Mouse (Mus musculus) stomach, adult 2 months (tissue): ENCODE data around the gene Cx3cl1. TPM values are rescaled to one million over a fixed set of nuclear protein-coding genes. Genes with fewer than 3 reads are reported as not detected.

Experiments
- polyA plus RNA-seq: library from polyadenylated mRNA; depleted of rRNA; stranded (reverse); fragments of >200 nt; gene quantifications from 2 replicates; pipeline ENCODE4 v1.2.3, GENCODE M21; 2012; rRNA removed

The Cx3cl1 gene
- 24.9 and 32.0 TPM in 2 replicates for polyA plus RNA-seq

DNA sequence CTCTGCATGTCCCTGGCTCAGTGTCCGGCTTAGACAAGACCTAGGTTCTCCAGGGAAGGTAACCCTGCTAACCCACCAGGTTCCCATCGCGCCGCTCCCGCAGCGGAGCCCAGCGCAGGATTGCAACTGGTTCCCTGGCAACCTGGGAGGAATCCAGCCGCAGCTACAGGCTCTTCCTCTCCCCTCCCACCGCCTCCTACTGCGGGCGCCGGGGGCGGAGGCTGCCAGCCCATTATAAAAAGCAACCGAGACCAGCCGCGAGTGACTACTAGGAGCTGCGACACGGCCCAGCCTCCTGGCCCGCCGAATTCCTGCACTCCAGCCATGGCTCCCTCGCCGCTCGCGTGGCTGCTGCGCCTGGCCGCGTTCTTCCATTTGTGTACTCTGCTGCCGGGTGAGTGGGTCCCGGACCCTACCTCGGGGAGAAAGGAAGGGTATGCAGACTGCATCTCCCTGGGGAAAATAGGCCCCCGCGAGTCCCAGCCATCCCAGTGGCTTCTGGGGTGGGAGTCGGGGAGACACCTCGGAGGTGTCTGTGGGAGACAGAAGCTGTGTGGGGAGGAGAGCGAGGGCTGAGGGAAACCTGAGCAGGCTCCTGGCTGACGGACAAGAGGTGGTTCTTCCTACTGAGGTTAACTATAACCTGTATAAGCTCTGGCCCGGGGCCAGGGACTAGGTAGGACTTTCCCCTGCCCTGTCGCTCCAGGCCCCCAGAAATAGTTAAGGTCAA, at the start of gene Cx3cl1:
Gene Cx3cl1 (plus strand): TSS at position 69 of the 730 bp plus-strand sequence.

DNA sequence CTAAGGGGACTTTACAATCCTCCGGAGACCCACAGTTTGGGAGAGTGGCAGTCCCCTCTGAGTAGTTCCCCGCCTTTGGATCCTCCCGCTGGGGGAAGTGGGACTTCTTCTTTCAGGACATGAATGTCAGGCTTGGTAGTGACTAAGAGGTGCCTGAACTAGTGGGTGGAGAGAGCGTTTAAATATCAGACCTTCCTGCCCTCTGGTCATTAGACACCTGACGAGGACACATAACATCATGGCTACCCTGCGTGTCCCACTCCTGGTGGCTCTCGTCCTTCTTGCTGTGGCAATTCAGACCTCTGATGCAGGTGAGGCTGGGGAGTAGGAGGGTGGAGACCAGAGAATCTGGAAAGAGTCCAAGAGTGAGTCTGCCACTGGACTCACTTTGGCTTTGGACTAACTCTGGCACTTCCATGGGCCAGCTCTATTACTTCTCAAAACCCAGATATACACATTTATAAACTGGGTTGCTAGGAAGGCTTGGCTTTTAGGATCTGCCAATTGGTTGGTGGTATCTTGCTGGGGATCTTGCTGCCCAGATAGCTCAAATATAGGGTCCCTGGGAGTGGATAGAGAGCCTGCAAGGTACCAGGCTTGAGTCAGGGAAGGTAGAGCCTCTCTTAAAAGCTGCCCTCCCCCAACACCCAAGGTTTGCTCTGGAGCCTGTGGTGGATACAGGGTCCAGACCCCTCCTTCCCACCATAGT, 26.2 kb upstream of the Cx3cl1 start, which contains the start of gene Ccl22:
Gene Ccl22 (plus strand): TSS at position 115 of the 709 bp plus-strand sequence.

DNA sequence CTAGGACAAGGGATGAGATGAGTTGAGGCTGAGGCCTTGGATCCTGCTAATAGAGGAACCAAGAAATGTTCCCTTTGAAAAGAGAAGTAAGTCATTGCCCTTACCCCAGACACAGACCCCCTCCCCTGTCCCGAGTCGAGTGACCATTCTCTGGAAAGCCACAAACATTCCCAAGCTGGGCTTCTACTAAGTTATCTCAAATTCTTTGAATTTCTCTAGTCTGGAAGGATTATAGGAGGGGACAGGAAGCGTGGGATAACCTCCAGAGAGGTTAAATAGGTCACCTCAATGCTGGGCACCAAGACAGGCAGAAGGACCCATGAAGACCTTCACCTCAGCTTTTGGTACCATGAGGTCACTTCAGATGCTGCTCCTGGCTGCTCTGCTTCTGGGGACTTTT, 38.3 kb downstream of the Cx3cl1 start, which contains the start of gene Ccl17:
Gene Ccl17 (plus strand): TSS at position 301 of the 400 bp plus-strand sequence.

Other genes starting within 250 kb of the Cx3cl1 start
- 24.1 and 26.1 TPM in 2 replicates for gene Cpne2, start 239.0 kb upstream of the Cx3cl1 start, polyA plus RNA-seq
- 1.0 and 1.4 TPM in 2 replicates for gene Rspry1, start 170.1 kb upstream of the Cx3cl1 start, polyA plus RNA-seq
- 12.1 and 14.8 TPM in 2 replicates for gene Fam192a, start 170.0 kb upstream of the Cx3cl1 start, polyA plus RNA-seq
- gene Arl2bp, start 105.4 kb upstream of the Cx3cl1 start, polyA plus RNA-seq = 39.1 and 45.9 TPM in 2 replicates
- 251 and 277 TPM in 2 replicates for gene Pllp, start 75.7 kb upstream of the Cx3cl1 start, polyA plus RNA-seq
- 0.81 and 1.1 TPM in 2 replicates for gene Ccl22, start 26.4 kb upstream of the Cx3cl1 start, polyA plus RNA-seq
- 0.25 and 0.60 TPM in 2 replicates for gene Ccl17, start 38.4 kb downstream of the Cx3cl1 start, polyA plus RNA-seq
- 142 and 188 TPM in 2 replicates for gene Coq9, start 66.3 kb downstream of the Cx3cl1 start, polyA plus RNA-seq
- 36.6 and 43.9 TPM in 2 replicates for gene Ciapin1, start 66.3 kb downstream of the Cx3cl1 start, polyA plus RNA-seq
- gene Polr2c, start 85.4 kb downstream of the Cx3cl1 start, polyA plus RNA-seq = 25.0 and 28.4 TPM in 2 replicates
- gene Dok4, start 104.3 kb downstream of the Cx3cl1 start, polyA plus RNA-seq = 23.7 and 26.4 TPM in 2 replicates
- gene Ccdc102a, start 146.1 kb downstream of the Cx3cl1 start, polyA plus RNA-seq = 7.0 and 11.3 TPM in 2 replicates
- gene Adgrg5, start 151.7 kb downstream of the Cx3cl1 start, polyA plus RNA-seq = 1.0 and 1.4 TPM in 2 replicates
- gene Adgrg1, start 202.7 kb downstream of the Cx3cl1 start, polyA plus RNA-seq = 97.9 and 117 TPM in 2 replicates
- gene Adgrg3, start 245.7 kb downstream of the Cx3cl1 start, polyA plus RNA-seq = 1.7 and 2.5 TPM in 2 replicates